Mouse (Mus musculus) thymus, adult 2 months (tissue): Measurements from ENCODE around the gene Gtf2a1l.

Source experiments
- CTCF ChIP-seq: fragments of 200-500 bp; IDR thresholded peaks from 2 replicates; pipeline ENCODE4 v1.5.1; 2012; ENCODE audit warnings: mild to moderate bottlenecking, control low read depth, low read length, moderate library complexity, borderline replicate concordance; ENCODE audit not compliant: control insufficient read depth, poor library complexity, insufficient read depth; ENCODE audit errors: extremely low read depth
- POLR2A ChIP-seq: fragments of 200-500 bp; IDR thresholded peaks from 2 replicates; pipeline ENCODE4 v1.6.1; 2012; ENCODE audit warnings: mild to moderate bottlenecking, low read length, control low read depth, moderate library complexity; ENCODE audit not compliant: control insufficient read depth, poor library complexity, insufficient read depth; ENCODE audit errors: extremely low read depth

- TF ChIP-seq POLR2A (no peak), CTCF (no peak)
Observed at GRCm38 (mm10) chr17:88653375-88653769, 15.1 kb upstream of the Gtf2a1l start.
